Mouse (Mus musculus): ENCODE results near the gene Ociad1. TPM values are rescaled to one million over a fixed set of nuclear protein-coding genes. Genes with fewer than 3 reads are reported as not detected.

The Ociad1 gene
- polyA plus RNA-seq, 1 experiment from 2014 or later: 216 TPM

GRCm38 (mm10) chr5:73286603-73287002 is 6.0 kb upstream of the Ociad1 start:
- no peak overlapping the region for H3K4me2 ChIP-seq
- H3K4me3 ChIP-seq: no peak overlapping the region
- WGBS: 82% methylated on average over 5 of the region's 5 CpGs
- no peak overlapping the region for H3K27ac ChIP-seq
- H3K9me3 ChIP-seq: no peaks in the 10 kb centered on the region
- H3K9ac ChIP-seq: no peak overlapping the region
- no peaks in the 10 kb centered on the region for H3K4me1 ChIP-seq
- H3K27me3 ChIP-seq: no peaks in the 10 kb centered on the region
- no peaks in the 10 kb centered on the region for H3K36me3 ChIP-seq
- no peak for ATAC-seq (ENCODE audit: insufficient number of reproducible peaks, insufficient read depth, low FRiP score, low TSS enrichment, low read depth)

GRCm38 (mm10) chr5:73289900-73290299 is 2.7 kb upstream of the Ociad1 start:
- no peak overlapping the region for H3K9ac ChIP-seq
- no peak for ATAC-seq (ENCODE audit: insufficient number of reproducible peaks, insufficient read depth, low FRiP score, low TSS enrichment, low read depth)
- WGBS: 34% methylated on average over 2 of the region's 2 CpGs
- H3K9me3 ChIP-seq: no peaks in the 10 kb centered on the region
- peaks cover 8% of the 10 kb centered on the region for H3K4me1 ChIP-seq
- no peaks in the 10 kb centered on the region for H3K27me3 ChIP-seq
- no peak overlapping the region for H3K4me2 ChIP-seq
- H3K27ac ChIP-seq: no peak overlapping the region
- peaks cover 2% of the 10 kb centered on the region for H3K36me3 ChIP-seq
- no peak overlapping the region for H3K4me3 ChIP-seq

- Histone ChIP-seq H3K4me2 (peak overlapping the region; percentile 66), H3K4me3 (peak overlapping the region; percentile 94), H3K9ac (peak overlapping the region; percentile 91), H3K27ac (no peak overlapping the region), H3K27me3 (no peaks in the 10 kb centered on the region), H3K9me3 (no peaks in the 10 kb centered on the region), H3K4me1 (peaks cover 12% of the 10 kb centered on the region), H3K36me3 (peaks cover 23% of the 10 kb centered on the region)
- WGBS: 13% methylated on average over 8 of the region's 8 CpGs
- no peak for ATAC-seq (ENCODE audit: insufficient number of reproducible peaks, insufficient read depth, low FRiP score, low TSS enrichment, low read depth)
Observed at GRCm38 (mm10) chr5:73293458-73293827, 859 bp downstream of the Ociad1 start.

GRCm38 (mm10) chr5:73295016-73295415 is 2.4 kb downstream of the Ociad1 start:
- H3K27me3 ChIP-seq: no peaks in the 10 kb centered on the region
- H3K4me3 ChIP-seq: no peak overlapping the region
- H3K4me2 ChIP-seq: no peak overlapping the region
- 95% methylated on average over 7 of the region's 7 CpGs for WGBS
- H3K36me3 ChIP-seq: peaks cover 25% of the 10 kb centered on the region
- H3K9me3 ChIP-seq: no peaks in the 10 kb centered on the region
- peaks cover 12% of the 10 kb centered on the region for H3K4me1 ChIP-seq
- no peak overlapping the region for H3K27ac ChIP-seq
- no peak overlapping the region for H3K9ac ChIP-seq
- ATAC-seq (ENCODE audit: insufficient number of reproducible peaks, insufficient read depth, low FRiP score, low TSS enrichment, low read depth): no peak

DNA sequence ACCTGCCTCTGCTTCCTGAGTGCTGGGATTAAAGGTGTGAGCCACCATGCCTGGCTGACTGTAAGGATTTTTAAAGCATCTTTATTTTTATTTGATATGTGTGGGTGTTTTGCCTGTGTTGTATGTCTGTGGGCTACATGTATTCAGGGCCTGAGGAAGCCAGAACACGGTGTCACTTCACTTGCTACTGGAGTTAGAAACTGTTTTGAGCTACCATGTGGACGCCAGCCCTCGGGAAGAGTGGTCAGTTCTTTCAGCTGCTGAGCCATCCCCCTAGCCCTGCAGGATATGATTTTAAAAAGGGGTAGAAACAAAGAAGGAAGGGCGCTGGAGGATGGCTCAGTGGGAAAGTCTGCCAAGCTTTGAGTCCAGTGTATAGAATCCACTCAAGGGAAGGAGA is 3.3 kb downstream of the Ociad1 start:
- H3K4me2 ChIP-seq: no peak overlapping the region
- no peaks in the 10 kb centered on the region for H3K27me3 ChIP-seq
- WGBS: 87% methylated on average over 4 of the region's 4 CpGs
- no peak overlapping the region for H3K27ac ChIP-seq
- peaks cover 12% of the 10 kb centered on the region for H3K4me1 ChIP-seq
- H3K9me3 ChIP-seq: no peaks in the 10 kb centered on the region
- H3K4me3 ChIP-seq: no peak overlapping the region
- peaks cover 34% of the 10 kb centered on the region for H3K36me3 ChIP-seq
- no peak overlapping the region for H3K9ac ChIP-seq
- no peak for ATAC-seq (ENCODE audit: insufficient number of reproducible peaks, insufficient read depth, low FRiP score, low TSS enrichment, low read depth)

DNA sequence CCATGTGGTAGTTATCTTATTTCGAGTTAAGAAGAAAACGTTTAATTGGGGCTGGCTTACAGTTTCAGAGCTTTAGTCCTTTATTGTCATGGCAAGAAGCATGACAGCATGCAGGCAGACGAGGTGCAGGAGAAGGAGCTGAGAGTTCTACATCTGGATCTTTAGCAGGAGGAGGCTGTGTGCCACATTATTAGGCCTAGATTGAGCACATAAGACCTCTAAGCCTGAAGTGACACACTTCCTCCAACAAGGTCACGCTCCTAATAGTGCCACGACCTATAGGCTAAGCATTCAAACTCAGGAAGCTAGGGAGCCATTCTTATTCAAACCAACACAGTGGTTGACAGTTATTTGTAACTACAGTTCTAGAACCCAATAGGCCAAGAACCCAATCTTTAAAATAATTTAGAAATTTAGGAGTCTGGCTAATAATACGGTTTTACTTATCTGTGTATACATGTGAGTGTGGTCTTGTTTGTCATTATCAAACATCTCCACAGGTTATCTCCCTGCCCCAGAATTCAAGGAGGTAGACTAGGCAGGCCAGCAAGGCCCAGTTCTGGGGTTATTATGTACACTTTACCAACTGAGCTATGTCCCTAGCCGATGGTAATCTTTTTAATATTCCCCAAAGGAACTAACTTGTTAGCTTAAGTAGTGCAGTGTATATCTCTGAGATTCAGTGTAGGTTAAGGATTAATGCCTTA is 9.2 kb downstream of the Ociad1 start:
- ATAC-seq (ENCODE audit: insufficient number of reproducible peaks, insufficient read depth, low FRiP score, low TSS enrichment, low read depth): no peak

GRCm38 (mm10) chr5:73304507-73304906 is 11.9 kb downstream of the Ociad1 start:
- no peaks in the 10 kb centered on the region for H3K9me3 ChIP-seq
- H3K4me3 ChIP-seq: no peak overlapping the region
- no peak overlapping the region for H3K4me2 ChIP-seq
- 91% methylated on average over 12 of the region's 12 CpGs for WGBS
- H3K27ac ChIP-seq: no peak overlapping the region
- no peaks in the 10 kb centered on the region for H3K27me3 ChIP-seq
- peaks cover 78% of the 10 kb centered on the region for H3K36me3 ChIP-seq
- H3K9ac ChIP-seq: no peak overlapping the region
- no peaks in the 10 kb centered on the region for H3K4me1 ChIP-seq
- ATAC-seq (ENCODE audit: insufficient number of reproducible peaks, insufficient read depth, low FRiP score, low TSS enrichment, low read depth): no peak

More for the DNA sequence above, 9.2 kb downstream of the Ociad1 start:
- H3K4me3 ChIP-seq: no peak overlapping the region
- H3K4me2 ChIP-seq: no peak overlapping the region
- no peaks in the 10 kb centered on the region for H3K27me3 ChIP-seq
- no peak overlapping the region for H3K27ac ChIP-seq
- H3K4me1 ChIP-seq: no peaks in the 10 kb centered on the region
- H3K9me3 ChIP-seq: no peaks in the 10 kb centered on the region
- WGBS: 88% methylated on average over 7 of the region's 7 CpGs
- peaks cover 64% of the 10 kb centered on the region for H3K36me3 ChIP-seq
- H3K9ac ChIP-seq: no peak overlapping the region

DNA sequence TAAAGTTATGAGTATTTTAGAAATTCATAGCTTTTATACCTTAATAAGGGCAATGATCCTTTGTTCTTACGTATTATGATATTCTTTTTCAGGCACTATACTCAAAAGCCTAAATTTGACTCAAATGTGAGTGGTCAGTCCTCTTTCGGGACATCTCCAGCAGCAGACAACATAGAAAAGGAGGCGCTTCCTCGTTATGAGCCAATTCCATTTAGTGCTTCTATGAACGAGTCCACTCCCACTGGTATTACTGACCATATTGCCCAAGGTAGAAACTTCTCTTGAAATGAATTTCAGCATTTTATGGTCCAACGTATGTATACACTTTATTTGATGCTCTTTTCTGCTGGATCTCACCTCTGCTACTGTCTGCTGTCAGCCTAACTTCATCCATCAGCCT is 13.9 kb downstream of the Ociad1 start:
- Histone ChIP-seq H3K4me3 (no peak overlapping the region), H3K9ac (no peak overlapping the region), H3K4me1 (no peaks in the 10 kb centered on the region), H3K36me3 (peaks cover 80% of the 10 kb centered on the region), H3K9me3 (no peaks in the 10 kb centered on the region), H3K4me2 (no peak overlapping the region), H3K27me3 (no peaks in the 10 kb centered on the region), H3K27ac (no peak overlapping the region)
- WGBS: 95% methylated on average over 6 of the region's 6 CpGs
- no peak for ATAC-seq (ENCODE audit: insufficient number of reproducible peaks, insufficient read depth, low FRiP score, low TSS enrichment, low read depth)

DNA sequence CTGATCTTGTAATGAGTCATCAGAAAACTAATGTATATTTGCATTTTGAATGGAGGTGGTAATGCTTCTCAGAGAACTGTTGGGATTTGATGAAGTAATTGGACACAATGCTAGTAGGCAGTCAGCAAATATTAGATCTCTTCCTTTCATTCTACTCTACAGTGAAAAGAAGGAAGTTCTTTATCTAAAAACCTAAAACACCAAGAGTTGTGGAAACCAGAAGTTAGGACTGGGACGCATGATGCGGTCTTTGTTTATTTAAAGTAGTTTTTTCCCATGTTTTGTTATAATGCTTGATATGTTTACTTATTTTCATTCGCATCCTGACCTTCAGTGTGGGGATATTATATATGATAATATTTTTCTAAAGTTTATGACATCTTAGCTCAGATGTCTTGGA is 14.7 kb downstream of the Ociad1 start:
- H3K4me2 ChIP-seq: no peak overlapping the region
- no peaks in the 10 kb centered on the region for H3K9me3 ChIP-seq
- no peak overlapping the region for H3K4me3 ChIP-seq
- ATAC-seq (ENCODE audit: insufficient number of reproducible peaks, insufficient read depth, low FRiP score, low TSS enrichment, low read depth): no peak
- no peak overlapping the region for H3K9ac ChIP-seq
- no peak overlapping the region for H3K27ac ChIP-seq
- WGBS: 92% methylated on average over 3 of the region's 3 CpGs
- no peaks in the 10 kb centered on the region for H3K27me3 ChIP-seq
- peaks cover 78% of the 10 kb centered on the region for H3K36me3 ChIP-seq
- H3K4me1 ChIP-seq: no peaks in the 10 kb centered on the region

DNA sequence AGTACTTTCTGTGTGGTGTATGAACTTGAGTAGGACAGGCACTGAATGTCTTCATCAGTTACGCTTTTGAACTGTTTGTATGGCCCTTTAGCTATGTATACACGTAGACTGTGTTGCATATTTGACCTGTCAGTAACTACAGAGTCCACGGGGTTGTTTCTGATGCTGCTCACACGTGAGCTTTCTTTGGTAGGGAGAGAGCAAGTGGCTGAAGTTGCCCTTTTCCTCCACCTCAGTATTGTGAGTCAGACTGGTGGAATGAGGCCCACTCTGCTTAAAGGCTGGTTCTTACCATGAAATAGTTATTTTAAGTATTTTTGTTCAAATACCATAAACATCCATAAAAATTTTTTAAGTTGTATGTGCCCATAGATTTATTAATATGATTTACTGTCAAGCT is 16.9 kb downstream of the Ociad1 start:
- Histone ChIP-seq H3K27me3 (no peaks in the 10 kb centered on the region), H3K36me3 (peaks cover 86% of the 10 kb centered on the region)
- ATAC-seq (ENCODE audit: insufficient number of reproducible peaks, insufficient read depth, low FRiP score, low TSS enrichment, low read depth): no peak

GRCm38 (mm10) chr5:73310401-73310800 is 17.8 kb downstream of the Ociad1 start:
- no peak overlapping the region for H3K27ac ChIP-seq
- H3K4me3 ChIP-seq: no peak overlapping the region
- H3K4me2 ChIP-seq: no peak overlapping the region
- ATAC-seq (ENCODE audit: insufficient number of reproducible peaks, insufficient read depth, low FRiP score, low TSS enrichment, low read depth): no peak
- no peak overlapping the region for H3K9ac ChIP-seq
- peaks cover 88% of the 10 kb centered on the region for H3K36me3 ChIP-seq
- WGBS: 92% methylated on average over 1 of the region's 1 CpGs
- no peaks in the 10 kb centered on the region for H3K9me3 ChIP-seq
- no peaks in the 10 kb centered on the region for H3K4me1 ChIP-seq
- no peaks in the 10 kb centered on the region for H3K27me3 ChIP-seq

More for the DNA sequence above, 16.9 kb downstream of the Ociad1 start:
- no peak overlapping the region for H3K4me3 ChIP-seq
- no peaks in the 10 kb centered on the region for H3K4me1 ChIP-seq
- no peak overlapping the region for H3K4me2 ChIP-seq
- H3K9me3 ChIP-seq: no peaks in the 10 kb centered on the region
- no peak overlapping the region for H3K27ac ChIP-seq
- 92% methylated on average over 4 of the region's 4 CpGs for WGBS
- H3K9ac ChIP-seq: no peak overlapping the region

DNA sequence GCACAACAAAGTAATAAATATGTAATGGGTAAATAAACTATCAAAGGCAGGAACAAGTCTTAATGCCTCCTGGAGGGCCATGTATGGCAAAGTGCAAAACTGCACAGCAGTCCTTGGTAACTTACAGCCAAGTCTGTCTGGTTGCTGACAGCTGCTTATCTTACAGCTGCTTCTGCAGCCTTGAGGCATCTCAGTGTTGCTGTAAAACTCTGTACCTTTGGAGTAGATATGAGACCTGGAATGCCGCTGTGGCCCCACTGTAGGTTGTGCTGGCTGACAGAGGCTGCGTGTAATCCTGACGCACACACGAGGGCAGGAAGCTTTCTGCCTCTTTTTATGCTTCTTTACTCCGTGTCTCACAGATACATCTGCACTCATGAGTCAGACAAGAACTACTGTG is 18.9 kb downstream of the Ociad1 start:
- Histone ChIP-seq H3K4me1 (no peaks in the 10 kb centered on the region), H3K27ac (no peak overlapping the region), H3K9ac (no peak overlapping the region), H3K4me3 (no peak overlapping the region), H3K9me3 (no peaks in the 10 kb centered on the region), H3K4me2 (no peak overlapping the region), H3K27me3 (no peaks in the 10 kb centered on the region), H3K36me3 (peaks cover 91% of the 10 kb centered on the region)
- ATAC-seq (ENCODE audit: insufficient number of reproducible peaks, insufficient read depth, low FRiP score, low TSS enrichment, low read depth): no peak
- WGBS: 92% methylated on average over 5 of the region's 5 CpGs

Data from embryonic facial prominence, embryonic 13.5 days (tissue).